9 mouse cellular contexts compared by ENCODE assay signal in the genomic region with DNA sequence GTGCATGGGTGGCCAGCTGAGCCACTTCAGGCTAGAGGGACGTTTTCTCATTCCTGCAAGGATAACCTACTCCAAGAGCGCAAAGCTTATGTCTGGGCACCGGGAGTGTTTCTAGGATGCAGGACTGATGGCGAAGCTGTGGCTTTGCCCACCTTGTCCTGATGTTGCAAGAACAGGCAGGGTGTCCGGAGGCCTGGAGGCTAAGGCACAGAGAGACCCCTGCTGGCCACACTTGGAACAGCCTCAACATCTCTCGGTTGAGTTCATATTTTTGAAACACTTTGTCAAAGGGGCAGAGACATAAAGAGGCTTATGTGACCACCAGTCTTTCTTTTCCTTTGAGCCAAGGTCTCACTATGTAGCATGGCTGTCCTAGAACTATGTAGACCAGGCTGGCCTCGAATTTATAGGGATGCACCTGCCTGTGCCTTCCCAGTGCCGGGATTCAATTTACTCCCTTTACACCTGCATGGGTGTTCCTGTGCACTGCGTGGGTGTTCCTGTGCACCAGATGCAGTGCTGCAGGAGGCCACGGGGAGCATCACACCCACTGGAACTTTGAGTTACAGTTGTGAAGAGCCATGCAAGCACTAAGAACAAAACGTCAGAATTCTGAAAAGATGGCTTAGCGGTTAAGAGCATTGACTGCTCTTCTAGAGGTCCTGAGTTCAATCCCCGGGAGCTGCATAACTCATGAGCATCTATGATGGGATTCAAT. TPM values are rescaled to one million over a fixed set of nuclear protein-coding genes. Genes with fewer than 3 reads are reported as not detected.
DNase-seq lines count a peak whose midpoint lies in the region; ATAC-seq lines count a peak whose summit lies in the region.
"Had no signal": no experiment of that assay in that cellular context is flagged by ENCODE, and none has a peak within 500 bp of the region (broad histone marks: within the 10 kb centered on the region; RNA-seq: fewer than 3 reads in every experiment).

No protein-coding gene starts in this region.

- intact Hi-C loops in heart, postnatal 36 days (cut with DNase I): loop anchor here (1.0 to 2.0 kb wide), 2 partner anchors 23 to 41 kb away; no protein-coding TSS in a partner anchor
- intact Hi-C loops in left cerebral cortex, postnatal 36 days (cut with DNase I): loop anchor here (2.0 kb wide), 1 partner anchor 43 kb away; no protein-coding TSS in a partner anchor

- WGBS in liver, embryonic 12.5 days (ENCODE audit: insufficient replicate concordance): 27% methylated on average over 13 of the region's 13 CpGs

- no peak overlapping the region for H3K27ac ChIP-seq in liver, embryonic 12.5 days
- H3K27ac ChIP-seq: neural tube, embryonic 13.5 days had no signal

- peak; percentile 72 for DNase-seq in liver
- DNase-seq in Muller cell, postnatal 12 days (ENCODE audit: inconsistent ontology term): peak; percentile 38
- peak; percentile 77 to 85 for DNase-seq in cerebellum, postnatal 36 days
- DNase-seq in heart, postnatal 36 days: peak; percentile 71 to 74
- peak; percentile 57 to 65 for DNase-seq in left cerebral cortex, postnatal 36 days (ENCODE audit: low spot score in 2 of 2)
- peak; percentile 58 to 73 for DNase-seq in natural killer cell, adult 2 months (ENCODE audit: low spot score in 2 of 2)
- DNase-seq in thymus, postnatal 36 days: peak; percentile 67 to 76

- no peaks in the 10 kb centered on the region for H3K27me3 ChIP-seq in liver, embryonic 12.5 days (replicated peaks)
- H3K27me3 ChIP-seq: neural tube, embryonic 13.5 days had no signal

- H3K4me1 ChIP-seq in liver, embryonic 12.5 days: peaks cover 15% of the 10 kb centered on the region

- no peaks in the 10 kb centered on the region for H3K9me3 ChIP-seq in liver, embryonic 12.5 days (replicated peaks)
- H3K9me3 ChIP-seq: neural tube, embryonic 13.5 days had no signal

- no peak overlapping the region for H3K4me3 ChIP-seq in liver, embryonic 12.5 days
- H3K4me3 ChIP-seq: neural tube, embryonic 13.5 days had no signal

- ATAC-seq in liver, embryonic 12.5 days: no peak

- H3K9ac ChIP-seq in liver, embryonic 12.5 days: no peak overlapping the region
- H3K9ac ChIP-seq: neural tube, embryonic 13.5 days had no signal

- peaks cover 37% of the 10 kb centered on the region for H3K36me3 ChIP-seq in liver, embryonic 12.5 days

- no peak overlapping the region for H3K4me2 ChIP-seq in liver, embryonic 12.5 days
- H3K4me2 ChIP-seq: neural tube, embryonic 13.5 days had no signal

RNA-seq across cellular contexts. Expression of gene Slc39a3, which starts 4.4 kb away (rescaled TPM):
- 7.1 and 7.9 TPM in 2 replicates for polyA plus RNA-seq in liver, embryonic 12.5 days (2016; fragmentation: Nextera tagmentation; extraction: Ambion mirVana)
- 10 to 100 TPM; 14.5 to 14.6 TPM for total RNA-seq in heart, postnatal 36 days (2021)
- total RNA-seq in left cerebral cortex, postnatal 36 days (2021): 10 to 100 TPM; 66.9 to 74.2 TPM

RNA-seq across cellular contexts. Expression of gene Diras1, which starts 16.2 kb away (rescaled TPM):
- polyA plus RNA-seq in liver, embryonic 12.5 days (2016; fragmentation: Nextera tagmentation; extraction: Ambion mirVana): not detected in 2 replicates
- total RNA-seq in heart, postnatal 36 days (2021): not detected
- total RNA-seq in left cerebral cortex, postnatal 36 days (2021): 100 to 1,000 TPM; 102 to 111 TPM

RNA-seq across cellular contexts. Expression of gene Sgta, which starts 18.4 kb away (rescaled TPM):
- polyA plus RNA-seq in liver, embryonic 12.5 days (2016; fragmentation: Nextera tagmentation; extraction: Ambion mirVana): 89.2 and 91.3 TPM in 2 replicates
- total RNA-seq in heart, postnatal 36 days (2021): 10 to 100 TPM; 96.1 to 99.9 TPM
- 100 to 1,000 TPM; 169 to 176 TPM for total RNA-seq in left cerebral cortex, postnatal 36 days (2021)

RNA-seq across cellular contexts. Expression of gene Gng7, which starts 26.9 kb away (rescaled TPM):
- 0.80 and 0.81 TPM in 2 replicates for polyA plus RNA-seq in liver, embryonic 12.5 days (2016; fragmentation: Nextera tagmentation; extraction: Ambion mirVana)
- total RNA-seq in heart, postnatal 36 days (2021): under 1 TPM; 0.22 to 0.67 TPM
- total RNA-seq in left cerebral cortex, postnatal 36 days (2021): 100 to 1,000 TPM in 1 of 2 experiments, 10 to 100 TPM in 1; 97.9 to 136 TPM

RNA-seq across cellular contexts. Expression of gene Thop1, which starts 28.2 kb away (rescaled TPM):
- polyA plus RNA-seq in liver, embryonic 12.5 days (2016; fragmentation: Nextera tagmentation; extraction: Ambion mirVana): 48.5 and 50.8 TPM in 2 replicates
- total RNA-seq in heart, postnatal 36 days (2021): 10 to 100 TPM; 11.9 to 13.1 TPM
- 10 to 100 TPM; 47.0 to 49.8 TPM for total RNA-seq in left cerebral cortex, postnatal 36 days (2021)

Comparison
In these comparisons a context has a peak if more than half of its experiments do, and no peak if none do; other contexts are left out.
1. RNA of gene Slc39a3, which starts 4.4 kb away (total RNA-seq): 66.9 to 74.2 TPM in left cerebral cortex, postnatal 36 days; 14.5 to 14.6 TPM in heart, postnatal 36 days; every median in the first group is over 4 times any median in the second.
2. RNA of gene Diras1, which starts 16.2 kb away (total RNA-seq): 102 to 111 TPM in left cerebral cortex, postnatal 36 days; not detected in heart, postnatal 36 days; every median in the first group is over 100 times any median in the second.
3. Peak in every context shown above with its lines, with median percentiles within 50 percentile points of each other: DNase-seq.